Mouse (Mus musculus): Measurements from ENCODE around the gene Zmiz1. TPM values are rescaled to one million over a fixed set of nuclear protein-coding genes. Genes with fewer than 3 reads are reported as not detected.
A peak's percentile ranks its signal among the peaks of the same experiment; 100 is the strongest.

The Zmiz1 gene
- polyA plus RNA-seq, 1 experiment from 2014 or later, result 23.8 TPM

GRCm38 (mm10) chr14:25711602-25712001, 252.6 kb downstream of the Zmiz1 start:
- peaks cover 48% of the 10 kb centered on the region for H3K4me1 ChIP-seq

GRCm38 (mm10) chr14:25713443-25713842, 254.5 kb downstream of the Zmiz1 start:
- Histone ChIP-seq H3K9me3 (no peaks in the 10 kb centered on the region), H3K4me2 (no peak overlapping the region), H3K27ac (no peak overlapping the region), H3K9ac (no peak overlapping the region), H3K4me3 (no peak overlapping the region), H3K4me1 (peaks cover 53% of the 10 kb centered on the region), H3K27me3 (no peaks in the 10 kb centered on the region), H3K36me3 (peaks cover 5% of the 10 kb centered on the region; the same call in 1 of the 2 replicates)
- WGBS, result 23% methylated on average over 4 of the region's 4 CpGs
- no peak for ATAC-seq (ENCODE audit: borderline replicate concordance, extremely low read depth, low FRiP score, low TSS enrichment)

More at GRCm38 (mm10) chr14:25711602-25712001, 252.6 kb downstream of the Zmiz1 start:
- no peaks in the 10 kb centered on the region for H3K27me3 ChIP-seq
- peak overlapping the region; percentile 88 for H3K27ac ChIP-seq
- WGBS, result 17% methylated on average over 8 of the region's 8 CpGs
- no peaks in the 10 kb centered on the region for H3K9me3 ChIP-seq
- ATAC-seq (ENCODE audit: borderline replicate concordance, extremely low read depth, low FRiP score, low TSS enrichment), result no peak
- H3K36me3 ChIP-seq, result peaks cover 5% of the 10 kb centered on the region; the same call in 1 of the 2 replicates
- H3K4me2 ChIP-seq, result no peak overlapping the region
- H3K9ac ChIP-seq, result no peak overlapping the region
- no peak overlapping the region for H3K4me3 ChIP-seq

Small RNA genes within 50 kb of the gene (microRNA-seq; reads per million reads assigned to microRNA genes)
- gene Mir3075, result 3.2 reads per million, percentile 14 among the genes with 10 or more reads in this experiment

Other genes with a start within 250 kb of the Zmiz1 start
- gene Ppif, start 235.0 kb downstream of the Zmiz1 start, polyA plus RNA-seq (2015; fragmentation: Nextera tagmentation; extraction: Ambion mirVana), result 23.1 and 24.3 TPM in 2 replicates

All from lung, embryonic 15.5 days (tissue).